Mouse (Mus musculus) ES-Bruce4 (cell line): ENCODE results near the gene N4bp2l2.

Experiments
- CTCF ChIP-seq: IDR thresholded peaks from one replicate; pipeline ENCODE4 v1.8.1; 2011; ENCODE audit warnings: low read depth, low read length
- POLR2A ChIP-seq: IDR thresholded peaks from one replicate; pipeline ENCODE4 v1.8.1; 2011; ENCODE audit warnings: low read length; ENCODE audit not compliant: insufficient read depth

- TF ChIP-seq CTCF (no peak), POLR2A (no peak)
Observed at GRCm38 (mm10) chr5:150690685-150691084, 24.7 kb upstream of the N4bp2l2 start.
